Mouse (Mus musculus) embryonic facial prominence, embryonic 13.5 days (tissue): ENCODE data around the gene Gria3. TPM values are rescaled to one million over a fixed set of nuclear protein-coding genes. Genes with fewer than 3 reads are reported as not detected.

Source experiments
- ATAC-seq: fragments of 200-750 bp; cut with Nextera tagmentation; 2 replicates; pipeline ENCODE4 v1.8.0; 2017; ENCODE audit warnings: low read depth; ENCODE audit not compliant: insufficient number of reproducible peaks, insufficient read depth, low FRiP score, low TSS enrichment
- H3K27ac ChIP-seq: fragments of 300-500 bp; sonication (generic); 2 replicates; pipeline ENCODE4 v1.5.1; 2015; ENCODE audit warnings: moderate library complexity, mild to moderate bottlenecking, inconsistent platforms
- H3K27me3 ChIP-seq: fragments of 300-500 bp; sonication (generic); 2 replicates; pipeline ENCODE4 v1.6.1; 2015; ENCODE audit warnings: mild to moderate bottlenecking, inconsistent platforms
- H3K36me3 ChIP-seq: fragments of 300-500 bp; sonication (generic); 2 replicates; pipeline ENCODE4 v1.6.1; 2015; ENCODE audit warnings: mild to moderate bottlenecking, inconsistent platforms
- H3K4me1 ChIP-seq: fragments of 300-500 bp; sonication (generic); 2 replicates; pipeline ENCODE4 v1.6.1; 2015; ENCODE audit warnings: inconsistent platforms
- H3K4me2 ChIP-seq: fragments of 300-500 bp; sonication (generic); 2 replicates; pipeline ENCODE4 v1.6.1; 2015; ENCODE audit warnings: moderate library complexity, mild to moderate bottlenecking, inconsistent platforms
- H3K4me3 ChIP-seq: fragments of 300-500 bp; sonication (generic); 2 replicates; pipeline ENCODE4 v1.5.1; 2015; ENCODE audit warnings: mild to moderate bottlenecking, inconsistent platforms
- H3K9ac ChIP-seq: fragments of 300-500 bp; sonication (generic); 2 replicates; pipeline ENCODE4 v1.6.1; 2015; ENCODE audit warnings: mild to moderate bottlenecking, inconsistent platforms
- H3K9me3 ChIP-seq: fragments of 300-500 bp; sonication (generic); 2 replicates; pipeline ENCODE4 v1.6.1; 2016; ENCODE audit warnings: inconsistent platforms
- WGBS: fragments of 180-500 bp; shearing (Covaris S2); methylation state at CpG from one replicate; pipeline ENCODE4 v1.1.7; 2015; ENCODE audit warnings: mixed read lengths; 5-methylcytosine and 5-hydroxymethylcytosine counted together
- polyA plus RNA-seq: library from polyadenylated mRNA; unstranded; fragments of >200 nt; fragmentation: Nextera tagmentation; extraction: Ambion mirVana; gene quantifications from 2 replicates; pipeline ENCODE4 v1.2.1, GENCODE M21; 2015

Gene Gria3
- 8.2 and 8.3 TPM in 2 replicates for polyA plus RNA-seq

GRCm38 (mm10) chrX:41400058-41400904 lies at the start of gene Gria3:
Gene Gria3, plus strand, starts transcription at chrX:41400854.
- Histone ChIP-seq H3K4me1 (no peaks in the 10 kb centered on the region), H3K27me3 (peaks cover 14% of the 10 kb centered on the region; the same call in 1 of the 2 replicates), H3K27ac (no peak within 1 kb of the TSS), H3K9ac (peak within 1 kb of the TSS; percentile 62), H3K4me3 (peak within 1 kb of the TSS; percentile 47), H3K4me2 (peak within 1 kb of the TSS; percentile 65), H3K9me3 (no peaks in the 10 kb centered on the region), H3K36me3 (no peaks in the 10 kb centered on the region)
- WGBS, result 24% methylated on average over 21 of the region's 21 CpGs
- peak; percentile 37; the same call in 1 of the 2 replicates for ATAC-seq

- Histone ChIP-seq H3K9ac (no peak overlapping the region), H3K4me1 (no peaks in the 10 kb centered on the region), H3K27me3 (no peaks in the 10 kb centered on the region), H3K4me2 (no peak overlapping the region), H3K36me3 (no peaks in the 10 kb centered on the region), H3K27ac (no peak overlapping the region), H3K9me3 (no peaks in the 10 kb centered on the region), H3K4me3 (no peak overlapping the region)
- 55% methylated on average over 7 of the region's 7 CpGs for WGBS
- no peak for ATAC-seq
Observed at GRCm38 (mm10) chrX:41387086-41387485, 13.6 kb upstream of the Gria3 start.

GRCm38 (mm10) chrX:41389079-41389478 lies 11.6 kb upstream of the Gria3 start:
- Histone ChIP-seq H3K4me2 (no peak overlapping the region), H3K4me1 (no peaks in the 10 kb centered on the region), H3K4me3 (no peak overlapping the region), H3K36me3 (no peaks in the 10 kb centered on the region), H3K27me3 (no peaks in the 10 kb centered on the region), H3K9me3 (no peaks in the 10 kb centered on the region), H3K9ac (no peak overlapping the region), H3K27ac (no peak overlapping the region)
- no peak for ATAC-seq
- WGBS, result 96% methylated on average over 1 of the region's 1 CpGs

GRCm38 (mm10) chrX:41398482-41398881 lies 2.2 kb upstream of the Gria3 start:
- Histone ChIP-seq H3K27me3 (peaks cover 12% of the 10 kb centered on the region; the same call in 1 of the 2 replicates), H3K9me3 (no peaks in the 10 kb centered on the region), H3K9ac (no peak overlapping the region), H3K27ac (no peak overlapping the region), H3K4me1 (no peaks in the 10 kb centered on the region), H3K4me2 (no peak overlapping the region), H3K36me3 (no peaks in the 10 kb centered on the region), H3K4me3 (no peak overlapping the region)
- no peak for ATAC-seq

GRCm38 (mm10) chrX:41401186-41401585 lies 532 bp downstream of the Gria3 start:
- H3K36me3 ChIP-seq, result no peaks in the 10 kb centered on the region
- no peaks in the 10 kb centered on the region for H3K9me3 ChIP-seq
- no peak for ATAC-seq
- H3K9ac ChIP-seq, result peak overlapping the region; percentile 62
- H3K4me1 ChIP-seq, result no peaks in the 10 kb centered on the region
- H3K27me3 ChIP-seq, result peaks cover 14% of the 10 kb centered on the region; the same call in 1 of the 2 replicates
- peak overlapping the region; percentile 65 for H3K4me2 ChIP-seq
- H3K27ac ChIP-seq, result no peak overlapping the region
- whole genome bisulfite sequencing, result 25% methylated on average over 17 of the region's 17 CpGs
- H3K4me3 ChIP-seq, result peak overlapping the region; percentile 47

- Histone ChIP-seq H3K4me3 (peak overlapping the region; percentile 47), H3K4me2 (peak overlapping the region; percentile 65), H3K27ac (peak overlapping the region; percentile 39; the same call in 1 of the 2 replicates), H3K4me1 (no peaks in the 10 kb centered on the region), H3K9ac (peak overlapping the region; percentile 62), H3K9me3 (no peaks in the 10 kb centered on the region), H3K27me3 (peaks cover 14% of the 10 kb centered on the region; the same call in 1 of the 2 replicates), H3K36me3 (no peaks in the 10 kb centered on the region)
- no peak for ATAC-seq
- 17% methylated on average over 20 of the region's 20 CpGs for WGBS
Observed at GRCm38 (mm10) chrX:41401590-41402240, 1.1 kb downstream of the Gria3 start.

GRCm38 (mm10) chrX:41402656-41403055 lies 2.0 kb downstream of the Gria3 start:
- Histone ChIP-seq H3K4me3 (peak overlapping the region; percentile 47), H3K4me1 (no peaks in the 10 kb centered on the region), H3K9ac (peak overlapping the region; percentile 62; the same call in 1 of the 2 replicates), H3K27ac (peak overlapping the region; percentile 39; the same call in 1 of the 2 replicates), H3K9me3 (no peaks in the 10 kb centered on the region), H3K27me3 (peaks cover 14% of the 10 kb centered on the region; the same call in 1 of the 2 replicates), H3K4me2 (peak overlapping the region; percentile 65), H3K36me3 (no peaks in the 10 kb centered on the region)
- WGBS, result 19% methylated on average over 6 of the region's 6 CpGs
- ATAC-seq, result no peak

- ATAC-seq, result no peak
- H3K27ac ChIP-seq, result no peak overlapping the region
- H3K36me3 ChIP-seq, result no peaks in the 10 kb centered on the region
- no peaks in the 10 kb centered on the region for H3K9me3 ChIP-seq
- H3K9ac ChIP-seq, result no peak overlapping the region
- peaks cover 11% of the 10 kb centered on the region; the same call in 1 of the 2 replicates for H3K27me3 ChIP-seq
- H3K4me3 ChIP-seq, result no peak overlapping the region
- peak overlapping the region; percentile 30 for H3K4me2 ChIP-seq
- no peaks in the 10 kb centered on the region for H3K4me1 ChIP-seq
- 54% methylated on average over 9 of the region's 9 CpGs for WGBS
Observed at GRCm38 (mm10) chrX:41406288-41406687, 5.6 kb downstream of the Gria3 start.

- no peak for ATAC-seq
- Histone ChIP-seq H3K4me2 (no peak overlapping the region), H3K27me3 (no peaks in the 10 kb centered on the region), H3K4me3 (no peak overlapping the region), H3K27ac (no peak overlapping the region), H3K9ac (no peak overlapping the region), H3K4me1 (no peaks in the 10 kb centered on the region), H3K9me3 (no peaks in the 10 kb centered on the region), H3K36me3 (no peaks in the 10 kb centered on the region)
- WGBS, result 44% methylated on average over 1 of the region's 1 CpGs
Observed at GRCm38 (mm10) chrX:41409791-41410190, 9.1 kb downstream of the Gria3 start.

- no peaks in the 10 kb centered on the region for H3K27me3 ChIP-seq
- H3K4me3 ChIP-seq, result no peak overlapping the region
- H3K27ac ChIP-seq, result no peak overlapping the region
- 80% methylated on average over 6 of the region's 6 CpGs for WGBS
- no peak for ATAC-seq
- H3K4me1 ChIP-seq, result no peaks in the 10 kb centered on the region
- H3K4me2 ChIP-seq, result no peak overlapping the region
- no peaks in the 10 kb centered on the region for H3K9me3 ChIP-seq
- no peaks in the 10 kb centered on the region for H3K36me3 ChIP-seq
- H3K9ac ChIP-seq, result no peak overlapping the region
Observed at GRCm38 (mm10) chrX:41425651-41426050, 25.0 kb downstream of the Gria3 start.

- H3K27me3 ChIP-seq, result no peaks in the 10 kb centered on the region
- 67% methylated on average over 5 of the region's 5 CpGs for WGBS
- no peak overlapping the region for H3K4me3 ChIP-seq
- H3K4me2 ChIP-seq, result no peak overlapping the region
- H3K36me3 ChIP-seq, result no peaks in the 10 kb centered on the region
- H3K9me3 ChIP-seq, result no peaks in the 10 kb centered on the region
- H3K27ac ChIP-seq, result no peak overlapping the region
- H3K9ac ChIP-seq, result no peak overlapping the region
- no peaks in the 10 kb centered on the region for H3K4me1 ChIP-seq
- ATAC-seq, result no peak
Observed at GRCm38 (mm10) chrX:41428011-41428410, 27.4 kb downstream of the Gria3 start.
